Mouse (Mus musculus) left cerebral cortex, adult 6 months (tissue): ENCODE measurements around the gene Nyx. TPM values are rescaled to one million over a fixed set of nuclear protein-coding genes. Genes with fewer than 3 reads are reported as not detected.

ENCODE experiments used
- long read RNA-seq, 2 experiments: library from polyadenylated mRNA; unstranded; transcript quantifications; one replicate each; pipeline ENCODE4 v2.0.0; 2019 to 2020
- polyA plus RNA-seq: library from polyadenylated mRNA; unstranded; fragments of <200 nt; fragmentation: Nextera tagmentation; gene quantifications from 2 replicates; pipeline ENCODE4 v1.2.3, GENCODE M21; 2021

Nyx gene
- polyA plus RNA-seq = 0.03 and 0.04 TPM in 2 replicates
- long read RNA-seq, experiment 1, partial matches to known transcripts = 2 of 3 reads
- long read RNA-seq, experiment 1, other reads (novel, unspliced or antisense) = 1 of 3 reads
- long read RNA-seq, experiment 2 = 0 reads

DNA sequence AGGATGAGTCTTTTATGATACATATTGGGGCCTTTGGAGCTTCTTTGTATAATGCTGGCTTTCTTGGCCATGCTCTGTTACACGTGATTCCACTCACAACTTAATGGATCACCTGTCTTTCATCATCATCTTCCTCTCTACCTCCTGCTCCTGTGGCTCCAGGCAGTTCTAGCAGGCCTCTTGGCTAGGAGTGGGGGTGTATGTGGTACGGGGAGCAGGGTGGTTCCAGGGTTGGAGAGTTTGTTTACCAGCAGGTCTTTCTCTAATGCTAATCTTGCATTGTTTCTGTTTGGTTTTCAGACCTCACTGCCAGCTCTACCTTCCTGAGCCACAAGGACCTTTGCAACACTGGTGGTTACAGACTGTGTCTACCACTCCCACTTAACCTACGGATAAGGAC, at the start of gene Nyx:
TSS of gene Nyx (plus strand) at position 301 of the 400 bp plus-strand sequence.

Other genes with a start within 250 kb of the Nyx start
- gene Ddx3x, start 185.1 kb upstream of the Nyx start, polyA plus RNA-seq = 15.5 and 22.2 TPM in 2 replicates
- 20.1 and 28.4 TPM in 2 replicates for gene Gpr34, start 166.0 kb downstream of the Nyx start, polyA plus RNA-seq
- 0.04 TPM in 1 of 2 replicates, not detected in the other for gene Gpr82, start 195.3 kb downstream of the Nyx start, polyA plus RNA-seq